Mouse (Mus musculus) ES-CJ7 (cell line): ENCODE results near the gene Rnase2a.
A peak's percentile ranks its signal among the peaks of the same experiment; 100 is the strongest.
"Not testable (repeated sequence)": the region's sequence is repeated elsewhere in the genome, so short reads cannot be mapped to it uniquely, and the experiment has no call there.

Source experiments
- DNase-seq: peaks from one replicate; pipeline ENCODE4 v3.0.0; 2011; ENCODE audit warnings: low read depth, low spot score

Gene Rnase2a

GRCm38 (mm10) chr14:51256041-51256440 lies at the start of gene Rnase2a:
Gene Rnase2a, minus strand, starts transcription at chr14:51256112.
- DNase-seq, result no peak

- no peak for DNase-seq
Measured at GRCm38 (mm10) chr14:51291505-51291904, 35.6 kb upstream of the Rnase2a start.

GRCm38 (mm10) chr14:51278515-51278914 lies 22.6 kb upstream of the Rnase2a start:
- not testable (repeated sequence) for DNase-seq

DNA sequence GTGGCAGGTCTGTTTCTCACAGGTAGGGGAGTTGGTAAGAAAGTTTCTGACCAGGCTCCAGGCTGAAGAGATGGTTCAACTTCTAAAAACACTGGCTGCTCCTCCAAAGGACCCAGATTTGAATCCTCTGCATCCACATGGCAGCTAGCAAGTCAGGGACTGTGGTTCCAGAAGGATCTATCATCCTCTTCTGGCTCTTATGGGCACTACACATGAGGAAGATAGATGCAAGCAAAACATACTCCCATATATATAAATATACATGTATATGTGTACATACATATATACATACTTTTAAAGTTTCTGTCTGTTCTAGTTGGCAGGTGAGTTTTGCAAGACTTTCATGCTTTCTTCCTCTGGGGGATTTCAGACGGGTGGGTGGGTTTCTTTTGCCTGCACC lies 12.8 kb upstream of the Rnase2a start:
- DNase-seq, result no peak

DNA sequence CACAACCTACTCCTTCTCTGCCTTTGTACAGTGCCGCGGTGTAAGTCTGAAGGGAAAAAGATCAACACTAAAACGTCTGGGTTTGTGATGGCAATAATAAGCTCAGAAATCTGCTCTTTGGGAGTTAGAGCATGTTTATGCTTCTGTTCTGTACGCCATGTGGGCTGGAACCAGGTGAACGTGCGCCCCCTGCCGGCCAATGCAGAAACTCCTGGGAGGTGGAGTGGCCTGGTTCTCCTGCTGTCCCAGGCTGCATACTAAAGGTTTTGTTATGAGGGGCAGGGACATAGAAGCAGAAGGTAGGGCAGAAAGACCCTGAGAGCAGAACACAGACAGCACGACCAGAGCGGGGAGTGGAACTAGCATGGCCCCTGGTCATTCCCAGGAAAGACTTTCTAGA lies 10.2 kb upstream of the Rnase2a start:
- DNase-seq, result peak; percentile 61

DNA sequence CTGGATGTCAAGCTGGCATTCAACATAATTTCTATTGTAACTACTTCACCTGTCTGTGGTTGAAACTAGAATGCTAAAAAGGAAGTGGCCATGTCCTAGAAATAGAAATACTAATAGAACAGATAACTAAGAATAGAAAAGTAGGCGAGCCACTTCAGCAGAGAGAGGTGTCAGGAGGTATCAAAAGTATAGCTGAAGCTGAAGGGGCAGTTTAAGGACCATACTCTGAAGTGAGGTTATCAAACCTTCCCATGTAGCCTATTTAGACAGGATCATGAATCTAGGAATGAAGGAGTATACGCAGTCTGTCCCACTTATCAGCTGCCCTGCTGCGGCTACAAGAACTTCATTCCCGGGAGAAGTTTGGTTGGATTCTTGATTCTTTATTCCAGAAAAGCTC lies 9.8 kb upstream of the Rnase2a start:
- DNase-seq, result no peak

- no peak for DNase-seq
Measured at GRCm38 (mm10) chr14:51262397-51262796, 6.5 kb upstream of the Rnase2a start.

- DNase-seq, result no peak
Measured at GRCm38 (mm10) chr14:51259741-51260140, 3.8 kb upstream of the Rnase2a start.

GRCm38 (mm10) chr14:51253569-51253968 lies 2.3 kb downstream of the Rnase2a start:
- DNase-seq, result no peak

DNA sequence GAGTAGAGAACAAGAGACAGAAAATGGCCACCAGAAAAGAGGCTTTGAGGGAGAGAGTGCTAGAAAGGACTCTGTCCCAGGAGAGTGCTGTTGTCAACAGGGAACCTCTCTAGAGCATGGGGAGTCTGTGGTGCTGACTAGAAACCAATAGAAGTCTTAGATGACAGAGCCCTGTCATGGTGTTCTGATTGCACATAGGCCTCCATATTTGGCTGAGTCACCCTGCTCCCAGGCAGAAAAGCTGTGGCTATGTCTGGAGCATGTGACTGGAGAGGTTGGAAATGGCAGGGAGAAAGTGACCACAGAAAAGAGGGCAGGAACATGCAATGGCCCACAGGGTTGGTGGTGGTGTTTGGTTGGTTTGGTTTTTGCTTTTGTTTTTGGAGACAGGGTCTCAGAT lies 3.7 kb downstream of the Rnase2a start:
- not testable (repeated sequence) for DNase-seq

- DNase-seq, result no peak
Measured at GRCm38 (mm10) chr14:51250348-51250747, 5.6 kb downstream of the Rnase2a start.

- DNase-seq, result peak; percentile 48
Measured at GRCm38 (mm10) chr14:51247736-51248135, 8.2 kb downstream of the Rnase2a start.

DNA sequence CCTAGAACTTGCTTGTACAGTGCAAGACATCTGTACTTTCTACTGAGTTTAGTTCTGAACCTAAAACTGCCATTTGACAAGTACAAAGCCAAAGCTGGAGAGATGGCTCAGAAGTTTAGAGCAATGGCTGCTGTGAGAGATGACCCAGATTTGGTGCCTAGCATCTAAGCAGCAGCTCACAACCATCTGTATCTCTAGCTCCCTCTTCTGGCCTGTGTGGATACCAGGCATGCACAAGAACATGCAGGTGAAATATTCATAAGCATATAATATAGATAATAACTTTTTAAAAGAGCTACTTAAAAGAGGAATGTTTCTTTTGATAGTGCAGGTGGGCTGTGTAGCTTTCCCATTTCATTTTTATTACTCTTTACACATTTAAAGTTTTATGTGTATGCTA lies 15.0 kb downstream of the Rnase2a start:
- peak; percentile 55 for DNase-seq

GRCm38 (mm10) chr14:51237488-51237887 lies 18.4 kb downstream of the Rnase2a start:
- DNase-seq, result not testable (repeated sequence)

- not testable (repeated sequence) for DNase-seq
Measured at GRCm38 (mm10) chr14:51229657-51230056, 26.3 kb downstream of the Rnase2a start.

DNA sequence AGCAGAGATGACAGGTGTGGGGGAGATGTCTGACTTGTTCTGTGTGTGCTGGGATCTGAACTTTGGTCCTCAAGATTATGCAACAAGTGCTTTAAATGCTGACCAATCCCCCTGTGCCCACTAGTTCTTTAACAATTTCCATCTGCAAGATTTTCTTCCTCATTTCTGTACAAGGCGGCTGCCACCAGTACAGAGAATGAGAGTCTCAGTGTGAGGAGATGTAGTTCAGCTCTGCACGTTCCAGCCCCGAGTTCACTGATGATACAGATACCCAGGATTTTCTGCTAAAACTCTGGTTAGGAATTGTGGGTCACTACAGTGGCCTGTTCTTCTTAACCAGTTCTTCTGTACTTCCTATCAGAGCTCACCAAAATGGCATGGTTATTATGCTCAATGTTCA lies 35.8 kb downstream of the Rnase2a start:
- DNase-seq, result not testable (repeated sequence)
